Mouse (Mus musculus) common myeloid progenitor, adult 5-6 weeks (primary cell): Measurements from ENCODE around the gene Flt4. TPM values are rescaled to one million over a fixed set of nuclear protein-coding genes. Genes with fewer than 3 reads are reported as not detected.

Source experiments
- ATAC-seq: replicated peaks from 2 replicates; pipeline ENCODE4 v1.8.0; 2016; ENCODE audit warnings: low read depth, mild to moderate bottlenecking, moderate TSS enrichment, inconsistent platforms; ENCODE audit not compliant: poor library complexity, severe bottlenecking
- total RNA-seq: library from RNA; stranded (forward); fragments of 200-1000, 187-1606 nt; gene quantifications from 2 replicates; pipeline ENCODE4 v1.2.3, GENCODE M21; 2017

The Flt4 gene
- total RNA-seq, 1 experiment from 2014 or later, result 0.09 TPM

DNA sequence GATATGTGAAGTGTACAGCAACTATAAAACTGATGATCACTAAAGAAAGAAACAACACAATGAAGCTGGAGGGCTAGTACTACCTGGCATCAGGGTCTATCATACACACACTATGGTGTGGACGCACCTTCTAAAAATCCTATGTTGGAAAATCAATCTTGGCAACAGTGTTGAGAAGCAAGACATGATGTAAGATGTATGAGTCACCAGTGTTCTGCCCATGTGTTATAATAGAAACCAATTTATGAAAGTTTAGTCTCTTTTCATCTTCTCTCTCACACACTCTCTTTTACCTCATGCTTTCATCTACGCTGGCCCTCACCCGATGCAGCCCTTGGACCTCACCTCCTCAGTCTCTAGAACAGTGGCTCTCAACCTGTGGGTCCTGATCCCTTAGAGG lies 86.0 kb downstream of the Flt4 start:
- no peak for ATAC-seq

- ATAC-seq, result no peak
These were observed 86.6 kb downstream of the Flt4 start for GRCm38 (mm10) chr11:49695695-49696094.

DNA sequence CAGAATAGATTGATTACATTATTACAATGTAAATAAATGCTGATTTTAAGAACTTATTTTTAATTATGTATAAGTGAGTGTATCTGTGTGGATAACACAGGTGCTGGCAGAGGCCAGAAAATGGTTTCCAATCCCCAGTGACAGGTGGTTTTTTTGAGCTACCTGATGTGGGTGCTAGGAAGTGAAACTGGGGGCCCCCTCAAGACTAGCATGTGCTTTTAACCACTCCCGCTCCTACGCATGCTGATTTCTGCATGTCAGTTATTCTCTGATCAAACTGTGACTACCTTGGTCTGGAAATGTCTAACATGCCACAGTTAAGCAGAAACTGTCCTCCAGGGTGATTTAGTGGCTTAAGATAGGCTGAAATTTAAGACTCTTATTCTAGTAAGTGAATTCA lies 87.4 kb downstream of the Flt4 start:
- ATAC-seq, result no peak

GRCm38 (mm10) chr11:49697779-49698178 lies 88.7 kb downstream of the Flt4 start:
- no peak for ATAC-seq

DNA sequence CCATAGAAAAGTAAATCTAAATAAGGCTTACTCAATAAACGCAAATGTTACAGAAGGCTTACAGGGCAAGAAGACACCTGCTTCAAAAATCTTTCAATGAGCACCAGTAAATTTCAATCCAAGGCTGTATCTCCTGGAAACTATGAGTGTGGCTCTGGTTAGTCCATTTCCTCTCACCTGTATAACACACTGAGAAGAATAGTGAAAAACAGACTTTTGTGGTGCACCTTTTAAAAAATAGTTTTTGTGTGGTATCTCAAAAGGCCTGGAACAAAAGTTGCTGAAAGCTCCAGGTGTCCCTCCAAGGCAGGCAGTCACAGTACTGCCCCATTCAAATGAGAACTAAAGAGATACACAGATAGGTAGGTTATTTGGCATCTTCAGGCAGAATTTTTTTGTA lies 90.0 kb downstream of the Flt4 start:
- no peak for ATAC-seq

DNA sequence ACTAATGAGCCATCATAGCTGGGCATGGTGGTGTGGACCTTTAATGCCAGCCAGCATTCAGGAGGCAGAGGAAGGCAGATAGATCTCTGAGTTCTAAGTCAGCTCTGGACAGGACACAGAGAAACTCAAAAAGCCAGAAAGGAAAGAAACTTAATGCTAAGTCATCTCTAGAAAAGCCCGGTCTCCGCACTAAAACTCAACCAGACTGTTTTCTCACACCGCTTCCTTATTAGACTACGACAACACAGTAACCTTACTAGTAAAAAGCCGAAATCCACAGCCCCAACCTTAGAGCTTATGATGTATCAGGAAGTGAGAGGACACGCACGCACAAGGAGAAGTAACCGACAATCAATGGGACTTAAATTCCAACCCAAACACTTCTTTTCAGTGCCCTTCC lies 93.0 kb downstream of the Flt4 start:
- ATAC-seq, result no peak

Other genes with a start within 250 kb of the Flt4 start
- not detected in 2 replicates for gene Olfr1389, start 186.2 kb upstream of the Flt4 start, total RNA-seq
- 0.05 and 0.37 TPM in 2 replicates for gene Olfr1388, start 172.6 kb upstream of the Flt4 start, total RNA-seq
- gene Olfr1387, start 153.9 kb upstream of the Flt4 start, total RNA-seq, result not detected in 2 replicates
- not detected in 2 replicates for gene Olfr1386, start 144.2 kb upstream of the Flt4 start, total RNA-seq
- not detected in 2 replicates for gene Olfr1385, start 120.2 kb upstream of the Flt4 start, total RNA-seq
- gene Olfr1384, start 102.5 kb upstream of the Flt4 start, total RNA-seq, result not detected in 2 replicates
- not detected in 2 replicates for gene Olfr1383, start 89.6 kb upstream of the Flt4 start, total RNA-seq
- not detected in 2 replicates for gene Olfr1382, start 81.0 kb upstream of the Flt4 start, total RNA-seq
- not detected in 2 replicates for gene Olfr1381, start 65.8 kb upstream of the Flt4 start, total RNA-seq
- not detected in 2 replicates for gene Olfr1380, start 52.4 kb upstream of the Flt4 start, total RNA-seq
- gene Scgb3a1, start 54.3 kb downstream of the Flt4 start, total RNA-seq, result not detected in 2 replicates
- gene Cnot6, start 103.5 kb downstream of the Flt4 start, total RNA-seq, result 96.7 and 119 TPM in 2 replicates
- 0.97 and 2.5 TPM in 2 replicates for gene Gfpt2, start 184.9 kb downstream of the Flt4 start, total RNA-seq
- 51.6 and 60.3 TPM in 2 replicates for gene Mapk9, start 237.5 kb downstream of the Flt4 start, total RNA-seq